Mouse (Mus musculus) MEL (cell line): ENCODE measurements around the gene Ccdc138. TPM values are rescaled to one million over a fixed set of nuclear protein-coding genes. Genes with fewer than 3 reads are reported as not detected.

Source experiments
- DNase-seq: peaks from one replicate; pipeline ENCODE4 v3.0.0; 2011; ENCODE audit warnings: low read depth, low spot score
- H3K27ac ChIP-seq: 2 replicates; pipeline ENCODE4 v1.5.1; 2012; ENCODE audit warnings: low read depth, mild to moderate bottlenecking, control low read depth, low read length, moderate library complexity; ENCODE audit not compliant: control insufficient read depth
- H3K27me3 ChIP-seq, 2 experiments: fragments of 150-350 bp in 1 of 2; sonication (generic) in 1 of 2; 2 replicates each; pipeline ENCODE4 v1.6.1; 2012; ENCODE audit warnings: low read length in 2 of 2, mild to moderate bottlenecking in 2 of 2, improper control_type of control experiment in 1 of 2, moderate library complexity in 1 of 2; ENCODE audit not compliant: insufficient read depth in 2 of 2, control insufficient read depth in 1 of 2
- H3K36me3 ChIP-seq, 2 experiments: 2 replicates each; pipeline ENCODE4 v1.6.1; 2012 to 2014; ENCODE audit warnings: low read length in 2 of 2, improper control_type of control experiment in 1 of 2, inconsistent platforms in 1 of 2, mild to moderate bottlenecking in 1 of 2; ENCODE audit not compliant: insufficient read depth in 2 of 2, control insufficient read depth in 1 of 2
- H3K4me1 ChIP-seq, 2 experiments: fragments of 150-350 bp in 1 of 2; sonication (generic) in 1 of 2; 2 replicates each; pipeline ENCODE4 v1.6.1; 2012; ENCODE audit warnings: low read length in 2 of 2, improper control_type of control experiment in 1 of 2, mild to moderate bottlenecking in 1 of 2; ENCODE audit not compliant: insufficient read depth in 2 of 2, control insufficient read depth in 1 of 2
- H3K4me3 ChIP-seq, 2 experiments: fragments of 150-350 bp in 1 of 2; sonication (generic) in 1 of 2; 2 replicates each; pipeline ENCODE4 v1.5.1; 2012; ENCODE audit warnings: low read depth in 2 of 2, low read length in 2 of 2, mild to moderate bottlenecking in 2 of 2, moderate library complexity in 2 of 2, control low read depth in 1 of 2, improper control_type of control experiment in 1 of 2; ENCODE audit not compliant: control insufficient read depth in 1 of 2, insufficient read depth in 1 of 2
- H3K79me2 ChIP-seq: 2 replicates; pipeline ENCODE4 v1.6.1; 2012; ENCODE audit warnings: mild to moderate bottlenecking, low read length, moderate library complexity; ENCODE audit not compliant: control insufficient read depth, poor library complexity, insufficient read depth
- H3K9ac ChIP-seq: 2 replicates; pipeline ENCODE4 v1.6.1; 2012; ENCODE audit warnings: low read depth, mild to moderate bottlenecking, control low read depth, low read length, moderate library complexity; ENCODE audit not compliant: control insufficient read depth, poor library complexity, severe bottlenecking
- H3K9me3 ChIP-seq: fragments of 150-350 bp; sonication (generic); replicated peaks from 2 replicates; pipeline ENCODE4 v1.6.1; 2012; ENCODE audit warnings: mild to moderate bottlenecking, low read length, improper control_type of control experiment, moderate library complexity; ENCODE audit not compliant: insufficient read depth
- BHLHE40 ChIP-seq: IDR thresholded peaks from 2 replicates; pipeline ENCODE4 v1.6.1; 2012; ENCODE audit warnings: low read depth, mild to moderate bottlenecking, inconsistent platforms, low read length, improper control_type of control experiment, borderline replicate concordance
- CHD1 ChIP-seq: IDR thresholded peaks from 2 replicates; pipeline ENCODE4 v1.6.1; 2012; ENCODE audit warnings: low read depth, mild to moderate bottlenecking, inconsistent platforms, low read length, improper control_type of control experiment
- CTCF ChIP-seq, 3 experiments: IDR thresholded peaks in 2 of 3; conservative IDR thresholded peaks in 1 of 3; 2 replicates each; pipeline ENCODE4 v1.5.1; 2011 to 2012; ENCODE audit warnings: low read length in 3 of 3, low read depth in 2 of 3, mild to moderate bottlenecking in 2 of 3, improper control_type of control experiment in 1 of 3, inconsistent platforms in 1 of 3, mixed read lengths in 1 of 3, moderate library complexity in 1 of 3; ENCODE audit not compliant: control insufficient read depth in 1 of 3, insufficient read depth in 1 of 3, poor library complexity in 1 of 3, severe bottlenecking in 1 of 3
- E2F4 ChIP-seq: IDR thresholded peaks from 2 replicates; pipeline ENCODE4 v1.6.1; 2011; ENCODE audit warnings: low read depth, low read length, improper control_type of control experiment, borderline replicate concordance
- GATA1 ChIP-seq: IDR thresholded peaks from 2 replicates; pipeline ENCODE4 v1.6.1; 2011; ENCODE audit warnings: low read depth, low read length, improper control_type of control experiment
- HCFC1 ChIP-seq: IDR thresholded peaks from 2 replicates; pipeline ENCODE4 v1.6.1; 2012; ENCODE audit warnings: low read depth, mild to moderate bottlenecking, inconsistent platforms, low read length, improper control_type of control experiment, moderate library complexity
- JUND ChIP-seq: IDR thresholded peaks from 2 replicates; pipeline ENCODE4 v1.6.1; 2011; ENCODE audit warnings: low read depth, mild to moderate bottlenecking, improper control_type of control experiment, low read length
- KAT2A ChIP-seq: conservative IDR thresholded peaks from 2 replicates; pipeline ENCODE4 v1.6.1; 2012; ENCODE audit warnings: low read depth, low read length, improper control_type of control experiment, inconsistent platforms
- MAFK ChIP-seq: IDR thresholded peaks from 2 replicates; pipeline ENCODE4 v1.6.1; 2011; ENCODE audit warnings: low read depth, mild to moderate bottlenecking, low read length, improper control_type of control experiment, borderline replicate concordance
- MAZ ChIP-seq: IDR thresholded peaks from 2 replicates; pipeline ENCODE4 v1.6.1; 2012; ENCODE audit warnings: low read depth, mild to moderate bottlenecking, inconsistent platforms, low read length, improper control_type of control experiment
- MEF2A ChIP-seq: IDR thresholded peaks from 2 replicates; pipeline ENCODE4 v1.6.1; 2014; ENCODE audit warnings: low read depth, mild to moderate bottlenecking, inconsistent platforms, low read length, improper control_type of control experiment; ENCODE audit not compliant: poor library complexity, insufficient replicate concordance, severe bottlenecking; ENCODE audit errors: extremely low read depth
- MYB ChIP-seq: IDR thresholded peaks from 2 replicates; pipeline ENCODE4 v1.6.1; 2011; ENCODE audit warnings: mild to moderate bottlenecking, low read depth, low read length, improper control_type of control experiment
- MYC ChIP-seq: IDR thresholded peaks from 2 replicates; pipeline ENCODE4 v1.6.1; 2011; ENCODE audit warnings: low read depth, mild to moderate bottlenecking, low read length, improper control_type of control experiment, moderate library complexity
- NRF1 ChIP-seq: IDR thresholded peaks from 2 replicates; pipeline ENCODE4 v1.6.1; 2014; ENCODE audit warnings: low read depth, mild to moderate bottlenecking, inconsistent platforms, low read length, improper control_type of control experiment, moderate library complexity; ENCODE audit not compliant: poor library complexity, insufficient read depth, severe bottlenecking
- POLR2A ChIP-seq, 2 experiments: IDR thresholded peaks; 2 replicates each; pipeline ENCODE4 v1.6.1; 2011 to 2012; ENCODE audit warnings: low read length in 2 of 2, mild to moderate bottlenecking in 2 of 2, control low read depth in 1 of 2, improper control_type of control experiment in 1 of 2, low read depth in 1 of 2, moderate library complexity in 1 of 2; ENCODE audit not compliant: control insufficient read depth in 1 of 2, insufficient read depth in 1 of 2, poor library complexity in 1 of 2
- POLR2AphosphoS2 ChIP-seq: IDR thresholded peaks from 2 replicates; pipeline ENCODE4 v1.6.1; 2011; ENCODE audit warnings: low read length, improper control_type of control experiment
- RAD21 ChIP-seq: IDR thresholded peaks from 2 replicates; pipeline ENCODE4 v1.6.1; 2011; ENCODE audit warnings: mild to moderate bottlenecking, low read depth, low read length, improper control_type of control experiment
- SIN3A ChIP-seq: IDR thresholded peaks from 2 replicates; pipeline ENCODE4 v1.6.1; 2012; ENCODE audit warnings: low read length, improper control_type of control experiment, inconsistent platforms
- TAL1 ChIP-seq: IDR thresholded peaks from 2 replicates; pipeline ENCODE4 v1.6.1; 2012; ENCODE audit warnings: mild to moderate bottlenecking, inconsistent platforms, low read length, moderate library complexity, mixed read lengths
- TBP ChIP-seq: IDR thresholded peaks from 2 replicates; pipeline ENCODE4 v1.8.0; 2011; ENCODE audit warnings: low read depth, low read length, improper control_type of control experiment
- TCF12 ChIP-seq: IDR thresholded peaks from 2 replicates; pipeline ENCODE4 v1.6.1; 2014; ENCODE audit warnings: low read depth, mild to moderate bottlenecking, inconsistent platforms, low read length, improper control_type of control experiment, moderate library complexity
- USF1 ChIP-seq: IDR thresholded peaks from 2 replicates; pipeline ENCODE4 v1.6.1; 2014; ENCODE audit warnings: low read depth, mild to moderate bottlenecking, inconsistent platforms, low read length, improper control_type of control experiment, moderate library complexity
- ZMIZ1 ChIP-seq: IDR thresholded peaks from 2 replicates; pipeline ENCODE4 v1.6.1; 2012; ENCODE audit warnings: low read depth, mild to moderate bottlenecking, inconsistent platforms, low read length, improper control_type of control experiment, moderate library complexity
- ZNF384 ChIP-seq: IDR thresholded peaks from 2 replicates; pipeline ENCODE4 v1.6.1; 2012; ENCODE audit warnings: low read depth, mild to moderate bottlenecking, inconsistent platforms, low read length, improper control_type of control experiment
- polyA plus RNA-seq, 2 experiments: library from polyadenylated mRNA; stranded (reverse) in 1 of 2; unstranded in 1 of 2; fragments of >175 nt in 1 of 2; fragments of >200 nt in 1 of 2; gene quantifications; 2 replicates each; pipeline versions ENCODE4 v1.2.1 to v1.2.4; 2012; ENCODE audit warnings: low replicate concordance in 2 of 2, low read depth in 1 of 2; ENCODE audit not compliant: insufficient read length in 2 of 2, insufficient read depth in 1 of 2, missing spikeins in 1 of 2
- total RNA-seq: library from RNA; depleted of rRNA; stranded (reverse); fragments of 300-350 nt; gene quantifications from 2 replicates; pipeline ENCODE4 v1.2.3, GENCODE M21; 2012

The Ccdc138 gene
- total and polyA plus RNA-seq, 3 experiments, result 1.2 to 1.3 TPM; not detected in 1

DNA sequence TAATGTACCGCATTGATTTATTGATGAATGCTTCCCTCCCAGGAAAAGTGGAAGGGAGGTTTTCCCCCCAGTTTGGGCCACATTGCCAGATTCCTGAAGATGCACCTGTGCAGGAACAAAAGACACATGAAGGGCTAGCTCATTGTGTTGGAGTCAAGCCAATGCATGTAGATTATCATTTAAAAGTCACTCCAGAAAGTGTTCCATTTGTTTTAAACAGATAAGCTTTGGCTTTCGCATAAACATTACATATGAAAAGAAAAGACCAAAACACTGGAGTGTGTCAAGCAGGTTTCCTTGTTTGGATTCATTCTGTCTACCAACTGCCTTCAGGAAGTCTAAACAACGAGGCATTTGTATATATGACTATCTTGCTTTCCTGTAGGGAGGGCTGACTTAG, 96.7 kb downstream of the Ccdc138 start:
- no peaks in the 10 kb centered on the region for H3K9me3 ChIP-seq
- H3K27ac ChIP-seq, result no peak overlapping the region
- no peaks in the 10 kb centered on the region for H3K4me1 ChIP-seq
- H3K79me2 ChIP-seq, result no peaks in the 10 kb centered on the region
- no peak for DNase-seq
- TF ChIP-seq TAL1, result no peak
- TF ChIP-seq MYC, result no peak
- TF ChIP-seq MEF2A, result no peak
- no peak for TF ChIP-seq JUND
- TF ChIP-seq SIN3A, result no peak
- TF ChIP-seq KAT2A, result no peak
- no peak for TF ChIP-seq POLR2A (IDR thresholded peaks at IDR 0.05; ENCODE audit: control insufficient read depth in 1 of 2, insufficient read depth in 1 of 2, low read depth in 1 of 2, low read length in 2 of 2, poor library complexity in 1 of 2)
- TF ChIP-seq CTCF (IDR thresholded peaks at IDR 0.05 in 2 of 3, conservative IDR thresholded peaks at IDR 0.05 in 1 of 3; ENCODE audit: control insufficient read depth in 1 of 3, insufficient read depth in 1 of 3, low read depth in 2 of 3, low read length in 3 of 3, poor library complexity in 1 of 3, severe bottlenecking in 1 of 3), result no peak
- TF ChIP-seq POLR2AphosphoS2, result no peak
- TF ChIP-seq ZMIZ1, result no peak
- TF ChIP-seq MAFK, result no peak
- TF ChIP-seq ZNF384, result no peak
- TF ChIP-seq MAZ, result no peak
- TF ChIP-seq NRF1, result no peak
- no peak for TF ChIP-seq USF1
- TF ChIP-seq E2F4, result no peak
- no peak for TF ChIP-seq GATA1
- H3K4me3 ChIP-seq, result no peak overlapping the region
- no peaks in the 10 kb centered on the region for H3K36me3 ChIP-seq
- no peak overlapping the region for H3K9ac ChIP-seq
- peaks cover 0 to 3% of the 10 kb centered on the region in 2 experiments; a peak in 1 of 4 replicates for H3K27me3 ChIP-seq

DNA sequence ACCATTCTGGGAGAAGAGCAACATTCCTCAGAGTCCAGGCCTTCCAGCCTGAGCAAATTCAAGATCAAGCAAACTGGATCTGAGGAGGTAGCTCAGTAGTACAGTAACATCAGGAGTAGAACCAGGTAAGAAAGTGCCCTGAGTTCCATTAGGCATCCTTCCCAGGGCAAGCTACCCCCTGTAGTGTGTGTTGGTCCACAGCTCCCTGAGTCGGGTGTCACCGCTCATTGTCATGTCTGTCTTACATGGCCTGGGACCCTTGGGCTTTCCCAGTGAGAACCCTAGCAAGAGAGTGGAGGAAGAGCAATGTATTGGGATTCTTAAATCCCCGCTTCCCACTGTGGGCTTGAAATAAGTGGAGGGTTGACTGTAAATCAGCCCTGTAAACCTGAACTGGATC, 97.4 kb downstream of the Ccdc138 start:
- DNase-seq, result no peak
- Histone ChIP-seq H3K9me3 (no peaks in the 10 kb centered on the region), H3K27me3 (peaks cover 0 to 3% of the 10 kb centered on the region in 2 experiments; a peak in 1 of 4 replicates), H3K79me2 (no peaks in the 10 kb centered on the region), H3K27ac (no peak overlapping the region), H3K4me1 (no peaks in the 10 kb centered on the region), H3K36me3 (no peaks in the 10 kb centered on the region), H3K9ac (no peak overlapping the region), H3K4me3 (no peak overlapping the region)
- TF ChIP-seq CHD1, result no peak
- TF ChIP-seq TBP, result no peak
- TF ChIP-seq HCFC1, result no peak
- no peak for TF ChIP-seq MYB
- no peak for TF ChIP-seq ZMIZ1
- no peak for TF ChIP-seq RAD21
- TF ChIP-seq TCF12, result no peak
- no peak for TF ChIP-seq USF1
- no peak for TF ChIP-seq ZNF384
- TF ChIP-seq BHLHE40, result no peak
- no peak for TF ChIP-seq MAFK
